Mouse (Mus musculus) CH12.LX (cell line): Measurements from ENCODE around the gene Zbtb5. TPM values are rescaled to one million over a fixed set of nuclear protein-coding genes. Genes with fewer than 3 reads are reported as not detected.

ENCODE experiments used
- DNase-seq: peaks from one replicate; pipeline ENCODE4 v3.0.0-alpha.2; 2013; ENCODE audit errors: extremely low read depth
- H3K27ac ChIP-seq: 2 replicates; pipeline ENCODE4 v1.5.1; 2012; ENCODE audit warnings: low read depth, mild to moderate bottlenecking, control low read depth, moderate library complexity; ENCODE audit not compliant: insufficient read depth
- H3K27me3 ChIP-seq: replicated peaks from 2 replicates; pipeline ENCODE3; 2012; ENCODE audit warnings: inconsistent platforms
- H3K36me3 ChIP-seq, 2 experiments: replicated peaks in 1 of 2; 2 replicates each; pipeline versions ENCODE3 to v1.6.1; 2012; ENCODE audit warnings: inconsistent platforms in 1 of 2, low read length in 1 of 2, mild to moderate bottlenecking in 1 of 2, mixed read lengths in 1 of 2, moderate library complexity in 1 of 2; ENCODE audit not compliant: control insufficient read depth in 1 of 2, insufficient read depth in 1 of 2
- H3K4me1 ChIP-seq, 2 experiments: 2 replicates each; pipeline ENCODE4 v1.6.1; 2012; ENCODE audit warnings: inconsistent platforms in 1 of 2, moderate library complexity in 1 of 2; ENCODE audit not compliant: insufficient read depth in 2 of 2, control insufficient read depth in 1 of 2
- H3K4me2 ChIP-seq: 2 replicates; pipeline ENCODE4 v1.6.1; 2012; ENCODE audit warnings: low read depth, mild to moderate bottlenecking, control low read depth; ENCODE audit not compliant: poor library complexity, insufficient read depth, severe bottlenecking
- H3K4me3 ChIP-seq, 3 experiments: fragments of 150-350 bp in 1 of 3; sonication (generic) in 1 of 3; replicated peaks in 1 of 3; 2 replicates each; pipeline versions ENCODE3 to v1.5.1; 2011 to 2012; ENCODE audit warnings: low read depth in 2 of 3, low read length in 2 of 3, mild to moderate bottlenecking in 2 of 3, moderate library complexity in 2 of 3, control low read depth in 1 of 3, improper control_type of control experiment in 1 of 3, inconsistent platforms in 1 of 3, mixed read lengths in 1 of 3; ENCODE audit not compliant: poor library complexity in 1 of 3
- H3K79me2 ChIP-seq: replicated peaks from 2 replicates; pipeline ENCODE4 v1.6.1; 2012; ENCODE audit warnings: mild to moderate bottlenecking, moderate library complexity; ENCODE audit not compliant: control insufficient read depth, poor library complexity, insufficient read depth, severe bottlenecking; ENCODE audit errors: extremely low read depth
- H3K9ac ChIP-seq: 2 replicates; pipeline ENCODE4 v1.6.1; 2012; ENCODE audit warnings: low read depth, mild to moderate bottlenecking, control low read depth, moderate library complexity; ENCODE audit not compliant: insufficient read depth
- H3K9me3 ChIP-seq: replicated peaks from 2 replicates; pipeline ENCODE3; 2012; ENCODE audit warnings: low read length, inconsistent platforms, mixed read lengths
- BHLHE40 ChIP-seq: IDR thresholded peaks from 2 replicates; pipeline ENCODE4 v1.6.1; 2011; ENCODE audit warnings: mild to moderate bottlenecking, low read depth, low read length, improper control_type of control experiment
- CHD2 ChIP-seq: IDR thresholded peaks from 2 replicates; pipeline ENCODE4 v1.6.1; 2011; ENCODE audit warnings: low read length, improper control_type of control experiment
- E2F4 ChIP-seq: IDR thresholded peaks from 2 replicates; pipeline ENCODE4 v1.6.1; 2011; ENCODE audit warnings: low read depth, low read length, improper control_type of control experiment; ENCODE audit not compliant: insufficient replicate concordance
- ELF1 ChIP-seq: IDR thresholded peaks from 2 replicates; pipeline ENCODE4 v1.6.1; 2014; ENCODE audit warnings: low read depth, mild to moderate bottlenecking, inconsistent platforms, low read length, improper control_type of control experiment
- EP300 ChIP-seq: IDR thresholded peaks from 2 replicates; pipeline ENCODE4 v1.6.1; 2011; ENCODE audit warnings: low read length, improper control_type of control experiment
- ETS1 ChIP-seq: conservative IDR thresholded peaks from 2 replicates; pipeline ENCODE4 v1.6.1; 2012; ENCODE audit warnings: low read depth, mild to moderate bottlenecking, inconsistent platforms, low read length, improper control_type of control experiment, moderate library complexity
- JUND ChIP-seq: conservative IDR thresholded peaks from 2 replicates; pipeline ENCODE4 v1.6.1; 2011; ENCODE audit warnings: low read depth, low read length, improper control_type of control experiment
- KAT2A ChIP-seq: IDR thresholded peaks from 2 replicates; pipeline ENCODE4 v1.6.1; 2012; ENCODE audit warnings: low read length, improper control_type of control experiment, inconsistent platforms; ENCODE audit not compliant: insufficient replicate concordance
- MAFK ChIP-seq: IDR thresholded peaks from 2 replicates; pipeline ENCODE4 v1.6.1; 2011; ENCODE audit warnings: low read length, improper control_type of control experiment; ENCODE audit not compliant: insufficient replicate concordance
- MAX ChIP-seq: IDR thresholded peaks from 2 replicates; pipeline ENCODE4 v1.6.1; 2011; ENCODE audit warnings: low read length, improper control_type of control experiment
- MAZ ChIP-seq: IDR thresholded peaks from 2 replicates; pipeline ENCODE4 v1.6.1; 2012; ENCODE audit warnings: low read depth, mild to moderate bottlenecking, inconsistent platforms, low read length, improper control_type of control experiment, moderate library complexity
- MEF2A ChIP-seq: IDR thresholded peaks from 2 replicates; pipeline ENCODE4 v1.6.1; 2014; ENCODE audit warnings: low read depth, mild to moderate bottlenecking, inconsistent platforms, low read length, improper control_type of control experiment, borderline replicate concordance
- MXI1 ChIP-seq: IDR thresholded peaks from 2 replicates; pipeline ENCODE4 v1.6.1; 2011; ENCODE audit warnings: mild to moderate bottlenecking, low read depth, low read length, improper control_type of control experiment
- MYC ChIP-seq: IDR thresholded peaks from 2 replicates; pipeline ENCODE4 v1.6.1; 2011; ENCODE audit warnings: low read depth, mild to moderate bottlenecking, improper control_type of control experiment, low read length
- NELFE ChIP-seq: IDR thresholded peaks from 2 replicates; pipeline ENCODE4 v1.6.1; 2011; ENCODE audit warnings: low read depth, low read length, improper control_type of control experiment
- NRF1 ChIP-seq: IDR thresholded peaks from 2 replicates; pipeline ENCODE4 v1.6.1; 2014; ENCODE audit warnings: low read depth, mild to moderate bottlenecking, inconsistent platforms, low read length, improper control_type of control experiment, moderate library complexity
- POLR2A ChIP-seq: IDR thresholded peaks from 2 replicates; pipeline ENCODE4 v1.6.1; 2011; ENCODE audit warnings: low read depth, mild to moderate bottlenecking, improper control_type of control experiment, low read length
- POLR2AphosphoS2 ChIP-seq: IDR thresholded peaks from 2 replicates; pipeline ENCODE4 v1.6.1; 2011; ENCODE audit warnings: low read depth, low read length, improper control_type of control experiment
- RAD21 ChIP-seq: IDR thresholded peaks from 2 replicates; pipeline ENCODE4 v1.6.1; 2011; ENCODE audit warnings: low read depth, mild to moderate bottlenecking, low read length, improper control_type of control experiment, moderate library complexity
- RCOR1 ChIP-seq: conservative IDR thresholded peaks from 2 replicates; pipeline ENCODE4 v1.6.1; 2012; ENCODE audit warnings: low read depth, mild to moderate bottlenecking, inconsistent platforms, low read length, improper control_type of control experiment
- SIN3A ChIP-seq: IDR thresholded peaks from 2 replicates; pipeline ENCODE4 v1.6.1; 2012; ENCODE audit warnings: low read length, improper control_type of control experiment, inconsistent platforms
- SMC3 ChIP-seq: IDR thresholded peaks from 2 replicates; pipeline ENCODE4 v1.6.1; 2011; ENCODE audit warnings: low read depth, low read length, improper control_type of control experiment
- TBP ChIP-seq: conservative IDR thresholded peaks from 2 replicates; pipeline ENCODE4 v1.6.1; 2011; ENCODE audit warnings: low read depth, low read length, improper control_type of control experiment
- TCF12 ChIP-seq: IDR thresholded peaks from 2 replicates; pipeline ENCODE4 v1.6.1; 2014; ENCODE audit warnings: low read depth, mild to moderate bottlenecking, inconsistent platforms, low read length, improper control_type of control experiment
- USF1 ChIP-seq: IDR thresholded peaks from 2 replicates; pipeline ENCODE4 v1.6.1; 2014; ENCODE audit warnings: low read depth, mild to moderate bottlenecking, inconsistent platforms, low read length, improper control_type of control experiment
- ZC3H11A ChIP-seq: IDR thresholded peaks from 2 replicates; pipeline ENCODE4 v1.6.1; 2012; ENCODE audit warnings: low read depth, mild to moderate bottlenecking, inconsistent platforms, low read length, improper control_type of control experiment
- ZKSCAN1 ChIP-seq: IDR thresholded peaks from 2 replicates; pipeline ENCODE4 v1.6.1; 2012; ENCODE audit warnings: low read depth, inconsistent platforms, low read length, improper control_type of control experiment, borderline replicate concordance
- ZMIZ1 ChIP-seq: IDR thresholded peaks from 2 replicates; pipeline ENCODE4 v1.6.1; 2012; ENCODE audit warnings: low read depth, mild to moderate bottlenecking, inconsistent platforms, low read length, improper control_type of control experiment
- ZNF384 ChIP-seq: IDR thresholded peaks from 2 replicates; pipeline ENCODE4 v1.6.1; 2012; ENCODE audit warnings: low read depth, low read length, improper control_type of control experiment, inconsistent platforms
- dilution Hi-C: fragments of 300-500 bp; cut with MboI; formaldehyde crosslinking; loops from 2 replicates; pipeline ENCODE4 v1.14.3; 2020; ENCODE audit warnings: low sequenced_read_pairs; ENCODE audit not compliant: extremely low pct_unique_long_range_greater_than_20kb, extremely low pct_ligation_motif_present
- in situ Hi-C: fragments of 300-500 bp; cut with MboI; formaldehyde crosslinking; loops from 3 replicates; pipeline ENCODE4 v1.14.3; 2019; ENCODE audit warnings: low sequenced_read_pairs, low pct_ligation_motif_present, low pct_unique_long_range_greater_than_20kb, mixed read lengths
- polyA plus RNA-seq: library from polyadenylated mRNA; unstranded; fragments of >175 nt; gene quantifications from 2 replicates; pipeline ENCODE4 v1.2.1, GENCODE M21; 2012; ENCODE audit warnings: low read depth; ENCODE audit not compliant: insufficient read length
- total RNA-seq, 2 experiments: library from RNA; depleted of rRNA; stranded (reverse); fragments of 300-350 nt in 1 of 2; fragments of >200 nt in 1 of 2; gene quantifications; 2 replicates each; pipeline ENCODE4 v1.2.3; 2012 to 2014

The Zbtb5 gene
- total and polyA plus RNA-seq, 3 experiments: 8.2 to 10.4 (median 10.0) TPM

GRCm38 (mm10) chr4:45013031-45013431 lies 819 bp upstream of the Zbtb5 start:
- in situ Hi-C loops: no loop called here
- no peak for TF ChIP-seq MXI1
- no peak for TF ChIP-seq CHD2
- TF ChIP-seq JUND: no peak
- TF ChIP-seq USF1: no peak
- no peak for TF ChIP-seq ETS1
- TF ChIP-seq ELF1: no peak
- TF ChIP-seq EP300: no peak
- no peak for TF ChIP-seq SMC3
- no peak for TF ChIP-seq RCOR1
- no peak for TF ChIP-seq RAD21
- TF ChIP-seq BHLHE40: no peak
- no peak for TF ChIP-seq ZKSCAN1
- TF ChIP-seq KAT2A: no peak
- TF ChIP-seq E2F4: no peak
- Histone ChIP-seq H3K4me2 (peak overlapping the region; percentile 79), H3K27ac (peak overlapping the region; percentile 41), H3K9me3 (no peaks in the 10 kb centered on the region), H3K4me1 (peaks cover 8 to 33% of the 10 kb centered on the region in 2 experiments), H3K9ac (peak overlapping the region; percentile 82), H3K36me3 (peaks cover 0 to 2% of the 10 kb centered on the region in 2 experiments), H3K27me3 (no peaks in the 10 kb centered on the region), H3K79me2 (peaks cover 9% of the 10 kb centered on the region), H3K4me3 (peak overlapping the region; percentile 87 to 99 (median 95))
- dilution Hi-C loops: no loop called here
- DNase-seq: no peak

DNA sequence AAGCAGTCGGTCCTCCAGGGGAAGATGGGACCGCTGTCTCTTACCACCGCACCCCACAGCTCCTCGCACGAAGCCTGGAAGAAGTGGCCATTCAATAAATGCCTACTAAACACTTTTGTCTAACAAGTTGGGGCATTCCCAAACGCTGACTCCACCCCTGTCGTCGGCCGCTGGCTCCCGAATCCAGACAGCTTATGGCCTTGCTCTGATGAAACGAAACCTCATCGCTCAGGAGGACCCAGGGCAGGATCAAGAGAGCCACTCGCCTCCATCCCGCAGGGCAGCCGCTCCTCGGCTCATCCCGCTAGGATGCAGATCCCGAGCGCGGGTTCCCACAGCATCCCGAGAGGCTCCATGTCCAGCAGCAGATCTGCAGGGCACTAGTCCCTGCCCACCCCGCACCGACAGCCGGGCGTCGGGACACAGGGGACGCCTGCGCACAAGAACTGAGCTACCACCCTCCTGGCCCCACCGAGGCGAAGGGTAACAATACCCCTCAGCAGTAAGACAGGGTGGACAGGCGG lies 569 bp downstream of the Zbtb5 start:
- Histone ChIP-seq H3K36me3 (peaks cover 0 to 2% of the 10 kb centered on the region in 2 experiments), H3K4me1 (peaks cover 6 to 23% of the 10 kb centered on the region in 2 experiments), H3K27ac (peak overlapping the region; percentile 76), H3K9ac (peak overlapping the region; percentile 51), H3K79me2 (peaks cover 9% of the 10 kb centered on the region), H3K27me3 (no peaks in the 10 kb centered on the region), H3K9me3 (no peaks in the 10 kb centered on the region), H3K4me3 (peak overlapping the region; percentile 66 to 95 (median 82)), H3K4me2 (peak overlapping the region; percentile 42; the same call in 1 of the 2 replicates)
- in situ Hi-C loops: no loop called here
- peak; percentile 78 for DNase-seq
- dilution Hi-C loops: no loop called here
- TF ChIP-seq ZMIZ1 (peak; percentile 86), MXI1 (no peak; the same call in 1 of the 2 replicates), SIN3A (peak; percentile 84), NELFE (peak; percentile 67), MAZ (no peak), NRF1 (peak; percentile 68; the same call in 1 of the 2 replicates), RCOR1 (0 out of 2 replicates have a peak, but pooled peaks have one; percentile 23), ETS1 (peak; percentile 24; the same call in 1 of the 2 replicates), EP300 (peak; percentile 38; the same call in 1 of the 2 replicates), POLR2AphosphoS2 (peak; percentile 34; the same call in 1 of the 2 replicates), ZC3H11A (no peak), ZNF384 (no peak), MYC (0 out of 2 replicates have a peak, but pooled peaks have one; percentile 30), TBP (0 out of 2 replicates have a peak, but pooled peaks have one; percentile 62), POLR2A (no peak; the same call in 1 of the 2 replicates), E2F4 (no peak), ELF1 (no peak), MAX (peak; percentile 42), MAFK (peak; percentile 89), SMC3 (no peak), TCF12 (peak; percentile 54), MEF2A (peak; percentile 15; the same call in 1 of the 2 replicates)
